Mouse (Mus musculus): ENCODE data around the gene Atp8b5. TPM values are rescaled to one million over a fixed set of nuclear protein-coding genes. Genes with fewer than 3 reads are reported as not detected.

Atp8b5 gene
- polyA plus RNA-seq, 1 experiment: 0.36 TPM

DNA sequence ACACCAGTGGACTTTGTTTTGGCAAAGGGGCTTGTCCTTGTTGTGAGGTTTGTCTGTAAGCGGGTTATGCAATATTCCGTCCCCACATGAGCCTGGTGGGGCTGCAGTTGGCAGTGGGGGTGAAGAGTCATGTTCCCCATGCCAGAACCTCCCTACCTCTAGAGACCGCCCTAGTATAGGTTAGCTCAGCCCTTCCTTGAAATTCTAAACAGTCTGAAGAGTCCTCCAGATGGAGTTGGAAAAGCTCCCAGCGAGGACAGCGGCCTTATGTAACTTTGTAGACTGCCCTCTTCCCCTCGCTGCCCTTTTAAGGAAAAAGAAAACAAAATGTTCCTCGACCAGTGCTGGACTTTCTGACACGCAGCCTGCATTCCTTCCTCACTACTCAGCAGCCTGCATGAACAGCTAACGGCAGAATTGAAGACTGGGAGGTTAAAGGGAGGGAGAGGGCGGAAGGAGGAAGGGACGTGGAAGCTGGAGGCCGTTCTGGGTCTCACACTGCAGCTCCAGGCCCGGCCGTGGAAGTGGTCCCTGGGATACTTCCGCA is 127.5 kb downstream of the Atp8b5 start:
- no peak for DNase-seq
- Histone ChIP-seq H3K4me3 (ENCODE audit: control insufficient read depth, insufficient read depth, low read length) (no peak overlapping the region), H3K27me3 (ENCODE audit: control insufficient read depth, insufficient read depth, low read length) (no peaks in the 10 kb centered on the region), H3K27ac (ENCODE audit: control insufficient read depth, insufficient read depth, low read length) (peak overlapping the region; percentile 34; the same call in 1 of the 2 replicates), H3K36me3 (ENCODE audit: control insufficient read depth, insufficient read depth, low read length) (no peaks in the 10 kb centered on the region), H3K4me1 (replicated peaks; ENCODE audit: control insufficient read depth, insufficient read depth, low read length) (no peaks in the 10 kb centered on the region)
- TF ChIP-seq CTCF (IDR thresholded peaks at IDR 0.05; ENCODE audit: borderline replicate concordance, control insufficient read depth, extremely low read depth, insufficient read depth, low read length, poor library complexity) (no peak), POLR2A (IDR thresholded peaks at IDR 0.05; ENCODE audit: control insufficient read depth, extremely low read depth, insufficient read depth, low read length, poor library complexity) (no peak)
- 72% methylated on average over 15 of the region's 15 CpGs for WGBS

DNA sequence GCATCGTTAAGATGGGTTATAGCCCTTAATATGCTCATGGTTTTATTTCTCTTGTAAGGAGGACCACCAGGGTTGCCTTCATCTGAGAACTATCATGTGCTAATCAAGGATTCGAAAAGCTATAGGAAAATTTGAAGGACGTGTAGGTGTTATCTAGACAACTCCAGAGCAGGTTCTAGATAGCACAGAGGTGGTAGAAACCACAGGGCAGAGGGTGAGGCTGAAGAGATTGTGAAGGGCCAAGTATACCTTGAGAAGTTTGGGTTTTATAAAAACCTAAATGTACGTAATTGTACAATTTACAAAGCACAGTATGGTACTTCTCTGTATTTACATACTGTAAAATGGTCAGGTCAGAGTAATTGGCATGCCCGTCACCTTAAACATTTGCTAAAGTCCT is 128.2 kb downstream of the Atp8b5 start:
- Histone ChIP-seq H3K4me1 (replicated peaks; ENCODE audit: control insufficient read depth, insufficient read depth, low read length) (no peaks in the 10 kb centered on the region), H3K36me3 (ENCODE audit: control insufficient read depth, insufficient read depth, low read length) (no peaks in the 10 kb centered on the region), H3K27me3 (ENCODE audit: control insufficient read depth, insufficient read depth, low read length) (no peaks in the 10 kb centered on the region), H3K4me3 (ENCODE audit: control insufficient read depth, insufficient read depth, low read length) (no peak overlapping the region), H3K27ac (ENCODE audit: control insufficient read depth, insufficient read depth, low read length) (no peak overlapping the region)
- no peak for TF ChIP-seq POLR2A (IDR thresholded peaks at IDR 0.05; ENCODE audit: control insufficient read depth, extremely low read depth, insufficient read depth, low read length, poor library complexity)
- no peak for TF ChIP-seq CTCF (IDR thresholded peaks at IDR 0.05; ENCODE audit: borderline replicate concordance, control insufficient read depth, extremely low read depth, insufficient read depth, low read length, poor library complexity)
- DNase-seq: no peak
- 84% methylated on average over 5 of the region's 5 CpGs for WGBS

DNA sequence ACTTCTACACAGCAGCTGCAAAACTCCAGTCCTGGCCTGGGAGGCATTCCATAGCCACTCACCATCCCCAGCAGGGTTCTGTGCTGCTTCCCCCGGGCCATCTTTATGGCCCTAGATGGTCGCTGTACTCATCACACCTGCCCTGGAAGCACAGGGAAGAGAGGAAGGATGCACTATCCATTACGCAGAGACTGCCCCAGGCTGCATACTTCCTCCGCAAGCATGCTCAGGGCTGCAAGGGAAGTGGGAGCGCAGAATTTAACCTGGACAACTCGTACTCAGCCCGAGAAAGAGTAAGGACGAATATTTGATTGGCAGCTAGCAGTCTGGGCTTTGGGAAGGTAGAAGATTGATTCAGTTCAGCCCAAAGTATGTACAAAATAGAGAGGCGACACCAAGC is 128.9 kb downstream of the Atp8b5 start:
- H3K4me3 ChIP-seq (ENCODE audit: control insufficient read depth, insufficient read depth, low read length): no peak overlapping the region
- WGBS: 79% methylated on average over 9 of the region's 9 CpGs

DNA sequence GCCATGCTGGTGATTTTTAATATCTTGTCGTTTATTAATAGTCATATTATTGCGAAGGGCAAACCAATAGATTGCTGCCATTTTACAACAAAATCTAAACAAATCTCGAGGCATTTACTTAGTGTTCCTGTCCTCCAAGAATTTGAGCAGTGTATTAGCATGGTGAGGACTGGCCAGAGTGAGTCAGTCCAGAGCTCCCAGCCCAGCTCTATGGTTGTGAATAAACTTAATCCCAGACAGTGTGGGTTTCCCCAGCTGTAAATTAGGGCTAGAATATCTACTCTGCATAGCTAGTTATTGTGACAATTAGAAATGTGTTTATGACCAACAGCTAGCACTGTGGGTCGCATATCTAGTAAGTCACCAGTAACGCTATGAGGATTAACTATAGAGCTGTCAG is 129.4 kb downstream of the Atp8b5 start:
- H3K27me3 ChIP-seq (ENCODE audit: control insufficient read depth, insufficient read depth, low read length): no peaks in the 10 kb centered on the region
- no peak overlapping the region for H3K4me3 ChIP-seq (ENCODE audit: control insufficient read depth, insufficient read depth, low read length)
- H3K36me3 ChIP-seq (ENCODE audit: control insufficient read depth, insufficient read depth, low read length): no peaks in the 10 kb centered on the region
- WGBS: 94% methylated on average over 5 of the region's 5 CpGs
- DNase-seq: no peak
- no peak overlapping the region for H3K27ac ChIP-seq (ENCODE audit: control insufficient read depth, insufficient read depth, low read length)
- no peaks in the 10 kb centered on the region for H3K4me1 ChIP-seq (replicated peaks; ENCODE audit: control insufficient read depth, insufficient read depth, low read length)
- no peak for TF ChIP-seq CTCF (IDR thresholded peaks at IDR 0.05; ENCODE audit: borderline replicate concordance, control insufficient read depth, extremely low read depth, insufficient read depth, low read length, poor library complexity)
- TF ChIP-seq POLR2A (IDR thresholded peaks at IDR 0.05; ENCODE audit: control insufficient read depth, extremely low read depth, insufficient read depth, low read length, poor library complexity): no peak

More for the DNA sequence above, 128.9 kb downstream of the Atp8b5 start:
- Histone ChIP-seq H3K4me1 (replicated peaks; ENCODE audit: control insufficient read depth, insufficient read depth, low read length) (no peaks in the 10 kb centered on the region), H3K27me3 (ENCODE audit: control insufficient read depth, insufficient read depth, low read length) (no peaks in the 10 kb centered on the region), H3K36me3 (ENCODE audit: control insufficient read depth, insufficient read depth, low read length) (no peaks in the 10 kb centered on the region), H3K27ac (ENCODE audit: control insufficient read depth, insufficient read depth, low read length) (no peak overlapping the region)
- no peak for DNase-seq
- TF ChIP-seq CTCF (IDR thresholded peaks at IDR 0.05; ENCODE audit: borderline replicate concordance, control insufficient read depth, extremely low read depth, insufficient read depth, low read length, poor library complexity) (no peak), POLR2A (IDR thresholded peaks at IDR 0.05; ENCODE audit: control insufficient read depth, extremely low read depth, insufficient read depth, low read length, poor library complexity) (no peak)

GRCm38 (mm10) chr4:43398014-43398413 is 131.1 kb downstream of the Atp8b5 start:
- no peak overlapping the region for H3K27ac ChIP-seq (ENCODE audit: control insufficient read depth, insufficient read depth, low read length)
- 89% methylated on average over 4 of the region's 4 CpGs for WGBS

DNA sequence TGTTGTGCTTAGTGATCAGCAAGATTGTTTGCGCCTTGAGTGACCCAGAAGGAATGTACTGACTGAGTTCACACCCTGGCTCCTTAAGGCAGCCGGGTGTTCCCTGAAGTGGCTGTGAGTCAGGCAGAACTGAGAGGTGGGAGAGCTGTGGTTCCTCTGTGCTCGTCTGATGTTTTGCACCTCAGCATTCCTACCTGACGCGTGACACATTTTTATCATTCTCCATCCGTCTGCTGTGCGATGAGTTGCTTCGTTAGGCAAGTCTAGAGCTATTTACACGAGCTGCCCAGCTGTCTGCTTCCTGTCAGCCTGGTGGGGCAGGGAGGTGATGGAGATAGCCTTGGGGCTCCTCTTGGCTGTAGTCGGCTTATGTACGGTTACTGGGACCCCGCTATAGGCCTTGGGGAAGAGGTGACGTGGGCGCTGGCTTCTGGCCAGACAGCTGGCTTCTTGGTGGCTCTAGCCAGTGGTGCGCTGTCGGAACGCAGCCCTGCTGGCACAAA is 131.9 kb downstream of the Atp8b5 start:
- Histone ChIP-seq H3K4me3 (ENCODE audit: control insufficient read depth, insufficient read depth, low read length) (no peak overlapping the region), H3K27me3 (ENCODE audit: control insufficient read depth, insufficient read depth, low read length) (no peaks in the 10 kb centered on the region), H3K36me3 (ENCODE audit: control insufficient read depth, insufficient read depth, low read length) (no peaks in the 10 kb centered on the region), H3K4me1 (replicated peaks; ENCODE audit: control insufficient read depth, insufficient read depth, low read length) (no peaks in the 10 kb centered on the region), H3K27ac (ENCODE audit: control insufficient read depth, insufficient read depth, low read length) (no peak overlapping the region)
- TF ChIP-seq CTCF (IDR thresholded peaks at IDR 0.05; ENCODE audit: borderline replicate concordance, control insufficient read depth, extremely low read depth, insufficient read depth, low read length, poor library complexity) (no peak), POLR2A (IDR thresholded peaks at IDR 0.05; ENCODE audit: control insufficient read depth, extremely low read depth, insufficient read depth, low read length, poor library complexity) (no peak)
- no peak for DNase-seq
- 68% methylated on average over 17 of the region's 17 CpGs for WGBS

More at GRCm38 (mm10) chr4:43398014-43398413, 131.1 kb downstream of the Atp8b5 start:
- H3K36me3 ChIP-seq (ENCODE audit: control insufficient read depth, insufficient read depth, low read length): no peaks in the 10 kb centered on the region
- no peaks in the 10 kb centered on the region for H3K4me1 ChIP-seq (replicated peaks; ENCODE audit: control insufficient read depth, insufficient read depth, low read length)
- no peak for TF ChIP-seq CTCF (IDR thresholded peaks at IDR 0.05; ENCODE audit: borderline replicate concordance, control insufficient read depth, extremely low read depth, insufficient read depth, low read length, poor library complexity)
- TF ChIP-seq POLR2A (IDR thresholded peaks at IDR 0.05; ENCODE audit: control insufficient read depth, extremely low read depth, insufficient read depth, low read length, poor library complexity): no peak
- no peaks in the 10 kb centered on the region for H3K27me3 ChIP-seq (ENCODE audit: control insufficient read depth, insufficient read depth, low read length)
- no peak for DNase-seq
- no peak overlapping the region for H3K4me3 ChIP-seq (ENCODE audit: control insufficient read depth, insufficient read depth, low read length)

All from thymus, adult 2 months (tissue).